Mouse (Mus musculus): ENCODE results near the gene Arl2bp.

GRCm38 (mm10) chr8:94711160-94711718 is 44.8 kb downstream of the Arl2bp start:
- TF ChIP-seq CTCF (IDR thresholded peaks at IDR 0.05; ENCODE audit: borderline replicate concordance, insufficient read depth, low read depth, low read length), result no peak
- TF ChIP-seq POLR2A (IDR thresholded peaks at IDR 0.05; ENCODE audit: borderline replicate concordance, insufficient read depth, low read length), result no peak
